Mouse (Mus musculus): ENCODE measurements around the gene Cdhr5. TPM values are rescaled to one million over a fixed set of nuclear protein-coding genes. Genes with fewer than 3 reads are reported as not detected.

Cdhr5 gene
- polyA plus RNA-seq (2014; fragmentation: Nextera tagmentation; extraction: Ambion mirVana) = not detected in 2 replicates

DNA sequence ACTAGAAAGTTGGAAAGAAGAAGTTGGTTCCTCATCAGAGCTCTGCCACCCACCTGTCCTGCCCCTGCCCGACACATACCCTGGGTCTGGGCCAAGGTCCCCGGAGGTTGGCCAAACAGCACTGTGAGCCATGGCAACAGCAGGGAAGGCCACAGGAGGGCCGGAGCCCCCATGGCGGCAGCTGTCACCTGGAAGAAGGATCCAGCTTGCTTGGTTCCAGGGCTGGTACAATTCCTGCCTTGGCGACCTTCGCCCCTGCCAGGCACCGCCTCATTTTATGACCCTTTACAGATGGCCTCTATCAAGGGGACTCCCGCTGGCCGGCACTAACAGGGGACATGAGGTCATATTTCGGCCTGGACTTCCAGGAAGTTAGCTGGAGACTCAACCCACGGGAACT, at the start of gene Cdhr5:
Cdhr5 (minus strand) TSS at position 241 of the 400 bp plus-strand sequence.
- DNase-seq (ENCODE audit: low spot score) (no peak), ATAC-seq (replicated peaks; ENCODE audit: insufficient number of reproducible peaks, low FRiP score, low TSS enrichment, low read depth) (no peak)
- H3K9ac ChIP-seq (replicated peaks; ENCODE audit: low read length) = no peak within 1 kb of the TSS
- WGBS = 61% methylated on average over 11 of the region's 11 CpGs
- no peak within 1 kb of the TSS for H3K4me3 ChIP-seq (ENCODE audit: low read depth, low read length)
- H3K4me2 ChIP-seq (ENCODE audit: low read depth, low read length) = no peak within 1 kb of the TSS
- no peaks in the 10 kb centered on the region for H3K9me3 ChIP-seq (replicated peaks; ENCODE audit: control insufficient read depth, low read length)
- H3K27me3 ChIP-seq (ENCODE audit: control insufficient read depth, insufficient read depth, low read length) = no peaks in the 10 kb centered on the region
- H3K36me3 ChIP-seq (replicated peaks; ENCODE audit: control insufficient read depth, insufficient read depth, low read depth, low read length) = no peaks in the 10 kb centered on the region
- no peak within 1 kb of the TSS for H3K27ac ChIP-seq (replicated peaks; ENCODE audit: low read depth, low read length)
- no peaks in the 10 kb centered on the region for H3K4me1 ChIP-seq (ENCODE audit: control insufficient read depth, insufficient read depth, low read length)

- Histone ChIP-seq H3K9ac (replicated peaks; ENCODE audit: low read length) (no peak overlapping the region), H3K36me3 (replicated peaks; ENCODE audit: control insufficient read depth, insufficient read depth, low read depth, low read length) (no peaks in the 10 kb centered on the region; the same call in 1 of the 2 replicates), H3K27ac (replicated peaks; ENCODE audit: low read depth, low read length) (no peak overlapping the region), H3K4me3 (ENCODE audit: low read depth, low read length) (no peak overlapping the region), H3K9me3 (replicated peaks; ENCODE audit: control insufficient read depth, low read length) (no peaks in the 10 kb centered on the region), H3K4me1 (ENCODE audit: control insufficient read depth, insufficient read depth, low read length) (peaks cover 8% of the 10 kb centered on the region), H3K27me3 (ENCODE audit: control insufficient read depth, insufficient read depth, low read length) (no peaks in the 10 kb centered on the region), H3K4me2 (ENCODE audit: low read depth, low read length) (no peak overlapping the region)
- no peak for ATAC-seq (replicated peaks; ENCODE audit: insufficient number of reproducible peaks, low FRiP score, low TSS enrichment, low read depth)
- 100% methylated on average over 1 of the region's 1 CpGs for WGBS
- DNase-seq (ENCODE audit: low spot score) = no peak
Measured at GRCm38 (mm10) chr7:141324686-141325085, 48.1 kb upstream of the Cdhr5 start.

GRCm38 (mm10) chr7:141319446-141319845, 42.9 kb upstream of the Cdhr5 start:
- Histone ChIP-seq H3K9ac (replicated peaks; ENCODE audit: low read length) (no peak overlapping the region), H3K27me3 (ENCODE audit: control insufficient read depth, insufficient read depth, low read length) (no peaks in the 10 kb centered on the region), H3K4me1 (ENCODE audit: control insufficient read depth, insufficient read depth, low read length) (no peaks in the 10 kb centered on the region), H3K9me3 (replicated peaks; ENCODE audit: control insufficient read depth, low read length) (no peaks in the 10 kb centered on the region), H3K27ac (replicated peaks; ENCODE audit: low read depth, low read length) (no peak overlapping the region), H3K36me3 (replicated peaks; ENCODE audit: control insufficient read depth, insufficient read depth, low read depth, low read length) (peaks cover 13% of the 10 kb centered on the region), H3K4me2 (ENCODE audit: low read depth, low read length) (no peak overlapping the region), H3K4me3 (ENCODE audit: low read depth, low read length) (no peak overlapping the region)
- DNase-seq (ENCODE audit: low spot score) = no peak
- 73% methylated on average over 2 of the region's 2 CpGs for WGBS
- ATAC-seq (replicated peaks; ENCODE audit: insufficient number of reproducible peaks, low FRiP score, low TSS enrichment, low read depth) = no peak

DNA sequence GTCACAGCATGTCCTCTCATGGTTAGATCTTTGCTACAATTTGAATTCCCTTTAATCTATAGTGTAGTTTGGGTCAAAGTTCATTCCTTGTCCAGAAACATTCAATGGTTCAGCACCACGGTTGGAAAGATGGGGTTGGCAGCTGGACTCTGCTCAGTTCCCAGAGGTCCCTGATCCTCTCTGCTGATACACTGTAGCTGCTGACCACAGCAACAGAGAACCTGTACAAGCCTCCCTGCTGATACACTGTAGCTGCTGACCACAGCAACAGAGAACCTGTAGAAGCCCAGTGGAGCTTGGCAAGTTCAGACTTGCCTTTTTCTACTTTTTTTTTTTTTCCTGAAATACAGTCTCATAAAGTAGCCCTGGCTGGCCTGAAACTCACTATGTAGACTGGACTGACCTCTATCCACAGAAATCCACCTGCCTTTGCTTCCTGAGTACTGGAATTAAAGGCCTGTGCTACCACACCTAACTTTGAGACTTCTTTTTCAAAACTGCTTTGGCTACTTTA, 41.1 kb upstream of the Cdhr5 start:
- Histone ChIP-seq H3K27ac (replicated peaks; ENCODE audit: low read depth, low read length) (no peak overlapping the region), H3K4me3 (ENCODE audit: low read depth, low read length) (no peak overlapping the region), H3K4me1 (ENCODE audit: control insufficient read depth, insufficient read depth, low read length) (no peaks in the 10 kb centered on the region), H3K36me3 (replicated peaks; ENCODE audit: control insufficient read depth, insufficient read depth, low read depth, low read length) (peaks cover 18% of the 10 kb centered on the region), H3K27me3 (ENCODE audit: control insufficient read depth, insufficient read depth, low read length) (no peaks in the 10 kb centered on the region), H3K9ac (replicated peaks; ENCODE audit: low read length) (no peak overlapping the region), H3K9me3 (replicated peaks; ENCODE audit: control insufficient read depth, low read length) (no peaks in the 10 kb centered on the region), H3K4me2 (ENCODE audit: low read depth, low read length) (no peak overlapping the region)
- DNase-seq (ENCODE audit: low spot score) (no peak), ATAC-seq (replicated peaks; ENCODE audit: insufficient number of reproducible peaks, low FRiP score, low TSS enrichment, low read depth) (no peak)
- WGBS = 93% methylated on average over 1 of the region's 1 CpGs

DNA sequence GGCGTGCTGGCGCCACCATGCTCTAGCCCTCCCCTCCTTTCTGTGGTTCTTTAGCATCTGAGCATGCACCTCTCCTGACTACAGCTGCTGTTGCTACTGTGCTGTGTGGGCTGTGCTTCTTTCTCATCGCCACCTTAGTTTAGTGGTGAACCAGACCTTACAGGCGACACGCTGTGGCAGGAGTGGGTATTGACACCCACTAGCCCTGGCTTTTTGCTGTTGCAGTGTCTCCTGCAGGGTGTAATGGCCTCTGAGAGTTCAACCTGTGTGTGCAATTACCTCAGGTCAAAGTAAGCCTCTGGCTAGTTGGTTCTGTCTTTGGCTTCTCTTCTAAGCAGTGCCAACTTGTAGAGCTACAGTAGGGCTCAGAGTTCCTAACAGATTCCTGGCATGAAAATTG, 39.4 kb upstream of the Cdhr5 start:
- DNase-seq (ENCODE audit: low spot score) (peak; percentile 49), ATAC-seq (replicated peaks; ENCODE audit: insufficient number of reproducible peaks, low FRiP score, low TSS enrichment, low read depth) (peak; percentile 44; the same call in 1 of the 2 replicates)
- 81% methylated on average over 5 of the region's 5 CpGs for WGBS
- H3K9ac ChIP-seq (replicated peaks; ENCODE audit: low read length) = no peak overlapping the region
- H3K4me1 ChIP-seq (ENCODE audit: control insufficient read depth, insufficient read depth, low read length) = no peaks in the 10 kb centered on the region
- no peaks in the 10 kb centered on the region for H3K27me3 ChIP-seq (ENCODE audit: control insufficient read depth, insufficient read depth, low read length)
- H3K9me3 ChIP-seq (replicated peaks; ENCODE audit: control insufficient read depth, low read length) = no peaks in the 10 kb centered on the region
- H3K27ac ChIP-seq (replicated peaks; ENCODE audit: low read depth, low read length) = no peak overlapping the region
- H3K36me3 ChIP-seq (replicated peaks; ENCODE audit: control insufficient read depth, insufficient read depth, low read depth, low read length) = peaks cover 21% of the 10 kb centered on the region
- no peak overlapping the region for H3K4me3 ChIP-seq (ENCODE audit: low read depth, low read length)
- H3K4me2 ChIP-seq (ENCODE audit: low read depth, low read length) = no peak overlapping the region

DNA sequence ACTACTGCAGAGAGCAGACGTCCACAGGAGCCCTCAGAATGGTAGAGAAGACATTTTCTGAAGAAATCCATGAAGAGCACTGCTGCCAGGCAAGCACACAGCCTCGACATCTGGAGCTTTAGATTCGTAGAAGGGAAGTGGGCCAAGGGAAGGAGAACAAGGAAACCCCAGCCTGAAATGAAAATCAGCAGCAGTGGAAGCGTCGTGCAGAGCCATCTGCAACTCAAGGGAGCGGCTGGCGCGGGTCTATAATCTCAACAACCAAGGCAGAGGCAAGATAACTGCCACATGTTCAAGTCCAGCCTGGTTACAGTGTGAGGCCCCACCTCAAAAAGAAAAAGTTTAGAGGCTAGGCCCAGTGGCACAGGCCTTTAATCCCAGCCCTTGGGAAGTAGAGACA, 38.5 kb upstream of the Cdhr5 start:
- Histone ChIP-seq H3K36me3 (replicated peaks; ENCODE audit: control insufficient read depth, insufficient read depth, low read depth, low read length) (peaks cover 21% of the 10 kb centered on the region), H3K27me3 (ENCODE audit: control insufficient read depth, insufficient read depth, low read length) (no peaks in the 10 kb centered on the region), H3K27ac (replicated peaks; ENCODE audit: low read depth, low read length) (no peak overlapping the region), H3K9ac (replicated peaks; ENCODE audit: low read length) (no peak overlapping the region), H3K9me3 (replicated peaks; ENCODE audit: control insufficient read depth, low read length) (no peaks in the 10 kb centered on the region), H3K4me1 (ENCODE audit: control insufficient read depth, insufficient read depth, low read length) (no peaks in the 10 kb centered on the region), H3K4me2 (ENCODE audit: low read depth, low read length) (no peak overlapping the region), H3K4me3 (ENCODE audit: low read depth, low read length) (no peak overlapping the region)
- DNase-seq (ENCODE audit: low spot score) (no peak), ATAC-seq (replicated peaks; ENCODE audit: insufficient number of reproducible peaks, low FRiP score, low TSS enrichment, low read depth) (no peak)
- 90% methylated on average over 8 of the region's 8 CpGs for WGBS

- no peak for ATAC-seq (replicated peaks; ENCODE audit: insufficient number of reproducible peaks, low FRiP score, low TSS enrichment, low read depth)
- Histone ChIP-seq H3K4me1 (ENCODE audit: control insufficient read depth, insufficient read depth, low read length) (no peaks in the 10 kb centered on the region), H3K27me3 (ENCODE audit: control insufficient read depth, insufficient read depth, low read length) (no peaks in the 10 kb centered on the region), H3K27ac (replicated peaks; ENCODE audit: low read depth, low read length) (no peak overlapping the region), H3K4me3 (ENCODE audit: low read depth, low read length) (no peak overlapping the region), H3K9ac (replicated peaks; ENCODE audit: low read length) (no peak overlapping the region), H3K4me2 (ENCODE audit: low read depth, low read length) (no peak overlapping the region), H3K36me3 (replicated peaks; ENCODE audit: control insufficient read depth, insufficient read depth, low read depth, low read length) (peaks cover 21% of the 10 kb centered on the region), H3K9me3 (replicated peaks; ENCODE audit: control insufficient read depth, low read length) (no peaks in the 10 kb centered on the region)
- 91% methylated on average over 2 of the region's 2 CpGs for WGBS
- no peak for DNase-seq (ENCODE audit: low spot score)
Measured at GRCm38 (mm10) chr7:141314416-141314815, 37.8 kb upstream of the Cdhr5 start.

- Histone ChIP-seq H3K27ac (replicated peaks; ENCODE audit: low read depth, low read length) (no peak overlapping the region), H3K9ac (replicated peaks; ENCODE audit: low read length) (no peak overlapping the region), H3K36me3 (replicated peaks; ENCODE audit: control insufficient read depth, insufficient read depth, low read depth, low read length) (peaks cover 9% of the 10 kb centered on the region), H3K4me1 (ENCODE audit: control insufficient read depth, insufficient read depth, low read length) (no peaks in the 10 kb centered on the region), H3K9me3 (replicated peaks; ENCODE audit: control insufficient read depth, low read length) (no peaks in the 10 kb centered on the region), H3K27me3 (ENCODE audit: control insufficient read depth, insufficient read depth, low read length) (no peaks in the 10 kb centered on the region), H3K4me2 (ENCODE audit: low read depth, low read length) (no peak overlapping the region), H3K4me3 (ENCODE audit: low read depth, low read length) (no peak overlapping the region)
- no peak for ATAC-seq (replicated peaks; ENCODE audit: insufficient number of reproducible peaks, low FRiP score, low TSS enrichment, low read depth)
- DNase-seq (ENCODE audit: low spot score) = no peak
- 89% methylated on average over 4 of the region's 4 CpGs for whole genome bisulfite sequencing
Measured at GRCm38 (mm10) chr7:141304537-141304936, 28.0 kb upstream of the Cdhr5 start.
